ENCODE assay signal across 8 mouse cellular contexts in genomic region chr17:64330885-64331284, GRCm38 (mm10). TPM values are rescaled to one million over a fixed set of nuclear protein-coding genes. Genes with fewer than 3 reads are reported as not detected.
DNase-seq lines count a peak whose midpoint lies in the region; ATAC-seq and TF ChIP-seq lines count a peak whose summit lies in the region.

No protein-coding gene starts in this region.

- TF ChIP-seq EP300 in liver, postnatal 0 days (IDR thresholded peaks at IDR 0.05; ENCODE audit: low read depth), result no peak

- H3K27me3 ChIP-seq in heart, embryonic 15.5 days, result no peaks in the 10 kb centered on the region
- no peaks in the 10 kb centered on the region for H3K27me3 ChIP-seq in forebrain, embryonic 16.5 days (replicated peaks; ENCODE audit: control insufficient read depth, insufficient read depth, low read length)
- H3K27me3 ChIP-seq in liver, postnatal 0 days (ENCODE audit: insufficient read depth, low read length), result no peaks in the 10 kb centered on the region

- H3K4me3 ChIP-seq in heart, embryonic 15.5 days, result peak overlapping the region; percentile 96
- H3K4me3 ChIP-seq in ES-E14 (ENCODE audit: insufficient read depth in 1 of 2, low read depth in 1 of 2, low read length in 2 of 2, poor library complexity in 1 of 2, severe bottlenecking in 1 of 2), result peak overlapping the region; percentile 96 to 100
- peak overlapping the region; percentile 93 for H3K4me3 ChIP-seq in forebrain, embryonic 16.5 days (replicated peaks; ENCODE audit: low read length)
- H3K4me3 ChIP-seq in liver, postnatal 0 days (ENCODE audit: low read depth, low read length), result peak overlapping the region; percentile 88

- H3K36me3 ChIP-seq in heart, embryonic 15.5 days, result peaks cover 3% of the 10 kb centered on the region
- H3K36me3 ChIP-seq in ES-E14 (ENCODE audit: control insufficient read depth, insufficient read depth, low read length, poor library complexity, severe bottlenecking), result no peaks in the 10 kb centered on the region
- H3K36me3 ChIP-seq in forebrain, embryonic 16.5 days (ENCODE audit: control insufficient read depth, insufficient read depth), result no peaks in the 10 kb centered on the region
- H3K36me3 ChIP-seq in liver, postnatal 0 days (replicated peaks; ENCODE audit: insufficient read depth, low read length), result no peaks in the 10 kb centered on the region

- ATAC-seq in heart, embryonic 15.5 days (replicated peaks; ENCODE audit: insufficient number of reproducible peaks, insufficient read depth, low FRiP score, low read depth), result no peak
- ATAC-seq in forebrain, embryonic 16.5 days, result no peak
- no peak for ATAC-seq in liver, postnatal 0 days
- ATAC-seq in activated CD4-positive, CD25-positive, alpha-beta regulatory T cell, adult 4 months, result no peak

- peak overlapping the region; percentile 97 for H3K27ac ChIP-seq in heart, embryonic 15.5 days
- H3K27ac ChIP-seq in ES-E14 (ENCODE audit: insufficient read depth, low read depth, low read length, poor library complexity, severe bottlenecking), result no peak overlapping the region; the same call in 1 of the 2 replicates
- peak overlapping the region; percentile 94 for H3K27ac ChIP-seq in forebrain, embryonic 16.5 days (ENCODE audit: low read length)
- H3K27ac ChIP-seq in liver, postnatal 0 days (ENCODE audit: low read depth), result peak overlapping the region; percentile 95

- DNase-seq in heart, adult 11 months, result no peak
- no peak for DNase-seq in ES-E14 (ENCODE audit: low read depth, low spot score)
- DNase-seq in liver, postnatal 0 days, result no peak
- no peak for DNase-seq in adrenal gland, adult 2 months
- no peak for DNase-seq in yolk sac, embryonic 10.5 days (ENCODE audit: low spot score)

- WGBS in heart, embryonic 15.5 days, result 15% methylated on average over 8 of the region's 8 CpGs
- 19% methylated on average over 8 of the region's 8 CpGs for WGBS in forebrain, embryonic 16.5 days
- WGBS in liver, postnatal 0 days (ENCODE audit: insufficient replicate concordance), result 15% methylated on average over 8 of the region's 8 CpGs

- H3K4me2 ChIP-seq in heart, embryonic 15.5 days, result peak overlapping the region; percentile 59
- H3K4me2 ChIP-seq in forebrain, embryonic 16.5 days (ENCODE audit: low read length), result peak overlapping the region; percentile 58
- H3K4me2 ChIP-seq in liver, postnatal 0 days (ENCODE audit: low read depth, low read length), result peak overlapping the region; percentile 86

- TF ChIP-seq CTCF in liver, postnatal 0 days (IDR thresholded peaks at IDR 0.05; ENCODE audit: low read depth), result no peak

- peaks cover 12% of the 10 kb centered on the region for H3K4me1 ChIP-seq in heart, embryonic 15.5 days (replicated peaks)
- H3K4me1 ChIP-seq in ES-E14 (ENCODE audit: control insufficient read depth in 2 of 2, insufficient read depth in 2 of 2, low read length in 2 of 2, poor library complexity in 1 of 2), result no peaks in the 10 kb centered on the region
- peaks cover 6% of the 10 kb centered on the region for H3K4me1 ChIP-seq in forebrain, embryonic 16.5 days (replicated peaks; ENCODE audit: control insufficient read depth, insufficient read depth, low read length)
- H3K4me1 ChIP-seq in liver, postnatal 0 days (ENCODE audit: insufficient read depth), result peaks cover 8% of the 10 kb centered on the region

- H3K9ac ChIP-seq in heart, embryonic 15.5 days, result peak overlapping the region; percentile 96
- peak overlapping the region; percentile 87 for H3K9ac ChIP-seq in ES-E14 (ENCODE audit: insufficient read depth, low read depth, low read length, poor library complexity, severe bottlenecking)
- H3K9ac ChIP-seq in forebrain, embryonic 16.5 days (replicated peaks; ENCODE audit: low read depth, low read length), result peak overlapping the region; percentile 99
- peak overlapping the region; percentile 92 for H3K9ac ChIP-seq in liver, postnatal 0 days (replicated peaks)

- in situ Hi-C loops in ES-E14 (cut with MboI; ENCODE audit: low sequenced_read_pairs in 2 of 2, unreplicated experiment in 2 of 2), result no loop called here

- no peaks in the 10 kb centered on the region for H3K9me3 ChIP-seq in heart, embryonic 15.5 days (replicated peaks)
- no peaks in the 10 kb centered on the region for H3K9me3 ChIP-seq in ES-E14 (ENCODE audit: control insufficient read depth, insufficient read depth, low read depth, low read length)
- no peaks in the 10 kb centered on the region for H3K9me3 ChIP-seq in forebrain, embryonic 16.5 days (ENCODE audit: control insufficient read depth, low read length)
- no peaks in the 10 kb centered on the region for H3K9me3 ChIP-seq in liver, postnatal 0 days (ENCODE audit: low read length)

TF ChIP-seq in ES-E14, 5 proteins besides CTCF, POLR2A, EP300 and RAD21:
- TF ChIP-seq MAFK (IDR thresholded peaks at IDR 0.05; ENCODE audit: insufficient read depth, low read depth, low read length) (no peak), ZNF384 (IDR thresholded peaks at IDR 0.05; ENCODE audit: low read depth, low read length) (no peak), HCFC1 (IDR thresholded peaks at IDR 0.05; ENCODE audit: borderline replicate concordance, insufficient read depth, low read length) (no peak), CHD2 (IDR thresholded peaks at IDR 0.05; ENCODE audit: low read depth, low read length) (no peak), ZC3H11A (IDR thresholded peaks at IDR 0.05; ENCODE audit: borderline replicate concordance, low read depth, low read length) (no peak)

RNA-seq across cellular contexts. Expression of gene Pja2, which starts 0.8 kb away (rescaled TPM):
- 70.1 and 73.9 TPM in 2 replicates for polyA plus RNA-seq in heart, embryonic 15.5 days (2015; fragmentation: Nextera tagmentation; extraction: Ambion mirVana)
- 8.7 and 12.6 TPM in 2 replicates for total RNA-seq in ES-E14 (2012; rRNA removed)
- 167 TPM in 2 replicates for polyA plus RNA-seq in forebrain, embryonic 16.5 days (2015; fragmentation: Nextera tagmentation; extraction: Ambion mirVana)
- 12.3 and 14.6 TPM in 2 replicates for polyA plus RNA-seq in liver, postnatal 0 days (2015; fragmentation: Nextera tagmentation; extraction: Ambion mirVana)
- 10 to 100 TPM; 66.3 to 81.0 TPM for total RNA-seq in adrenal gland, adult 2 months (2021)
- polyA plus RNA-seq in adrenal gland, adult 2 months (2012; rRNA removed), result 9.7 and 13.5 TPM in 2 replicates
- 10 to 100 TPM; 23.8 to 27.9 TPM for polyA plus RNA-seq in activated CD4-positive, CD25-positive, alpha-beta regulatory T cell, adult 4 months (2017; shearing (Covaris generic))
